Mouse (Mus musculus): Measurements from ENCODE around the gene Hist1h2af.
"Not testable (repeated sequence)": the region's sequence is repeated elsewhere in the genome, so short reads cannot be mapped to it uniquely, and the experiment has no call there.

The Hist1h2af gene

DNA sequence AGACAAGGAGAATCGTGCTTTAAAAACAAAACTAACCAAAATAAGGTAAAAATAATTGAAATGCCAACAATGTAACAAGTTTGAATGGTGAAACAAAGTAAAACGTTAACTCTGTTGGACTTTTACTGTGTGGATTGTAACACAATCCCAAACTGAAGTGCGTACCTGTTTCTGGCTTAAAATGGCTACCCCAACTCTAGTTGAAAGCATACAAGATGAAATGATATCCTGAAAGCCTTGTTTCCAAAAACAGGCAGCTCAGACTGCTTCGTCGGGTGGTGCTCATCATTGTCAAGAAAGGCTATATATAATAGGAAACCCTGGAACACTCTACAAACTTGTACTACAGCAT, 27.8 kb downstream of the Hist1h2af start:
- DNase-seq, result not testable (repeated sequence)

DNA sequence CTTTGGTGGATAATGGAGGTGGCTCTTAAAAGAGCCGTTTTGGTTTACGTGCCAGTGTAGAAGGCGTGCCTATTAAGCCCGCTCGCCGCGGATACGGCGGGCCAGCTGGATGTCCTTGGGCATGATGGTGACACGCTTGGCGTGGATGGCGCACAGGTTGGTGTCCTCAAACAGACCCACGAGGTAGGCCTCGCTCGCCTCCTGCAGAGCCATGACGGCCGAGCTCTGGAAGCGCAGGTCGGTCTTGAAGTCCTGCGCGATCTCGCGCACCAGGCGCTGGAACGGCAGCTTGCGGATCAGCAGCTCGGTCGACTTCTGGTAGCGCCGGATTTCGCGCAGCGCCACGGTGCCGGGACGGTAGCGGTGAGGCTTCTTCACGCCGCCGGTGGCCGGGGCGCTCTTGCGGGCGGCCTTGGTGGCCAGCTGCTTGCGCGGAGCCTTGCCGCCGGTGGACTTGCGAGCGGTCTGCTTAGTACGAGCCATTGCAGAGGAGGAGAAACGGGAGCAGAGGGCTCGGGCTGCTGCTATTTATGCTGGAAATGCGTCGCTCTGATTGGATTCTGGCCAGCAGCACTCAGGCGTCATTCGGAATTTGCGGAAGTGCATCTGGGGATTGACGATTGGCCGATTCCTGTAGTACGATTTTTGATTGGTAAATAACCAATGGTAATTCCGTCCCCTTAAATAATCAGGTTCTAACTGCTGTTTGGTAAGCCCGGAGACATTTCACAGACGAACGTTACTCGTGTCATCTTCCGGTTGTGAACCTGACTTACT, 28.4 kb downstream of the Hist1h2af start, which contains the start of gene Hist1h3e:
Gene Hist1h3e, minus strand, starts transcription at position 487 of the 777 bp plus-strand sequence.
- peak; percentile 90 for DNase-seq

DNA sequence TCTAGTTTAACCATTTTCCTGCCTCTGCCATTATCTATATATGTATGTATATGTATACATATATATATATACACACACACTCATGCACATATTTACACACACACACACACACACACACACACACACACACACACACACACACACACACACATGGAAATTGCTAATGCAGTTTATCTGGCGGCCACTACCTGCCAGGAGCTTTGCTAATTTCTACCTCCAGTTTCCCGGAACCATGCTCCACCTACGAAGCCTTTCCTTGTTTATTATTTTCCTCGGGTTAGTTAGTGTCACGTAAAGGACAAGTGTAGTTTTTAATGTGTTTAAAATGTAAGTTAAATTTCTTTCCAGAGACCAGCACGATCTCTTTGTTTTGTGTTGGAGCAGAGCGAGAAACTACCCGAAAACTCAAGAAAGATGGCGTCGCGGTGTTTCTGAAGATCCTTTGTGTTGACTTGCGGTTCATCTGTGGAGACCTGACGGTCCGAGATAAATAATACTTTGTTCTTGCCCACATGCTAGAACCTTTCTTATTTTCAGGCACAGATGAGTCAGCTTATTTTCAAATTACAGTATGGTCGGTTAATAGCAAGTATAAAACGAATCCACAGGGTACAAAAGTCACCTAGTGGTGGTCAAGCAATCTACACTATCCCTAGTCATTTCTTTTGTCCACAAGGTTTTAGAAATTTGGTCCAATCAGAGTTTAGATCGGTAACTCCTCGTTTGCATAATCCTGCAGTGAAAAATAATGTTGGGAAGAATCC, 29.2 kb downstream of the Hist1h2af start:
- no peak for DNase-seq

- DNase-seq, result no peak
Measured at GRCm38 (mm10) chr13:23564482-23564881, 30.8 kb downstream of the Hist1h2af start.

DNA sequence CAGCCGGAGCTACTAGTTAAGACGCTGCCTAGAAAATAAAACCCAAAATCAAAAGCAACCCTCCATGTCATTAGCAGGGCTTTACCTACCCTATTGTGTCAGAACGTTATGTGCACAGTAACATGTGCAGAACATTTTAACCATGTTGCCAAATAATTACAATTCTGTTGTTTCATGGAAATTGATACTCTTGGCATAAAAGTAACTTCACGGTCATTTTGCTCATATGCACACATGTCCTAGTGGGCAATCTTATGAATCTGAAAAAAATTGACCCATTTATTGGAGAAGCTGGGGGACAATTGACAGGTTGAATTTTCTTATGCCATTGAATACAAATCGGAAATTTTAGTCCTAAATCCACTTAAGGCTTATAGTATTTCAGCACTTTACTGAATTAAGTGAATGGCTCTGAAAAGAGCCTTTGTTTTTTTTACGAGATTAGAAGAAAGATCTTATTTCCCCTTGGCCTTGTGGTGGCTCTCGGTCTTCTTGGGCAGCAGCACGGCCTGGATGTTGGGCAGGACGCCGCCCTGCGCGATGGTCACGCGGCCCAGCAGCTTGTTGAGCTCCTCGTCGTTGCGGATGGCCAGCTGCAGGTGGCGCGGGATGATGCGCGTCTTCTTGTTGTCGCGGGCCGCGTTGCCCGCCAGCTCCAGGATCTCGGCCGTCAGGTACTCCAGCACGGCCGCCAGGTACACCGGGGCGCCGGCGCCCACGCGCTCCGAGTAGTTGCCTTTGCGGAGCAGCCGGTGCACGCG, 36.7 kb downstream of the Hist1h2af start:
- not testable (repeated sequence) for DNase-seq

DNA sequence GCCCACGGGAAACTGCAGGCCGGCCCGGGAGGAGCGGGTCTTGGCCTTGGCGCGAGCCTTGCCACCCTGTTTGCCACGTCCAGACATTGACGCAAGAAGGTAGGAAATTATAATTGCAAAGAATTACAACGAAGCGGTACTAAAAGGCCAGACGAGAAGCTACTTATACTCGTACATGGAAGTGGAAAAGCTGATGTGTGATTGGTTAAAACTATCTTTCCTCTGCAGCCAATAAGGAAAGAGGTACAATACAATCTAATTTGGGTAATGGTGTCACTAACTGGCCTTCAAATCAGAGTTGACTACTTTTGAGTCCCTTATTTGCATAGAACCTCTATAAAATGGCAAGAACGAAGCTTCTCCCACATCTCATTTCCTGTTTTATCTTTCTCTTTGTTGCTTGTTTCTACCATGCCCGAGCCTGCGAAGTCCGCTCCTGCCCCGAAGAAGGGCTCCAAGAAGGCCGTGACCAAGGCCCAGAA, 37.4 kb downstream of the Hist1h2af start, which contains the start of the genes Hist1h2ae and Hist1h2bg:
Gene Hist1h2ae, minus strand, starts transcription at position 199 of the 482 bp plus-strand sequence.
Gene Hist1h2bg, plus strand, starts transcription at position 375 of the 482 bp plus-strand sequence.
- DNase-seq, result peak; percentile 51

DNA sequence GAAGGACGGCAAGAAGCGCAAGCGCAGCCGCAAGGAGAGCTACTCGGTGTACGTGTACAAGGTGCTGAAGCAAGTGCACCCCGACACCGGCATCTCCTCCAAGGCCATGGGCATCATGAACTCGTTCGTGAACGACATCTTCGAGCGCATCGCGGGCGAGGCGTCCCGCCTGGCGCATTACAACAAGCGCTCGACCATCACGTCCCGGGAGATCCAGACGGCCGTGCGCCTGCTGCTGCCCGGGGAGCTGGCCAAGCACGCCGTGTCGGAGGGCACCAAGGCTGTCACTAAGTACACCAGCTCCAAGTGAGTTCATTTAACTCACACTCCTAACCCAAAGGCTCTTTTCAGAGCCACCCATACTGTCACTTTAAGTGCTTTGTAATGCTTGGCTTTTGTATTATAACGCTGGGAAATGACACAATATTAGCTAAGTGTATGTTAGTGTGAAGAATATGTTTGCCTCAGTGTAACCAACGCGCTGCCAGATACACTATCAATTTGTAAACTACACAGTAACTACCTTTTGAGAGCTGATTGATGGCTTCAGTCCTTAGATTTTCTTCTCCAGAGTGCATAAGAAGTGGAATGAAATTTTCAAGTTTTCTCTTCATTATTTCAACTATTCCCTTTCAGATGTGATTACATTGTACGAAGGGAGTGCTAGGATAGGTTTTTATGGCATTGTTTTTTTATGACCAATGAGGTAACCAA, 38.0 kb downstream of the Hist1h2af start:
- not testable (repeated sequence) for DNase-seq

DNA sequence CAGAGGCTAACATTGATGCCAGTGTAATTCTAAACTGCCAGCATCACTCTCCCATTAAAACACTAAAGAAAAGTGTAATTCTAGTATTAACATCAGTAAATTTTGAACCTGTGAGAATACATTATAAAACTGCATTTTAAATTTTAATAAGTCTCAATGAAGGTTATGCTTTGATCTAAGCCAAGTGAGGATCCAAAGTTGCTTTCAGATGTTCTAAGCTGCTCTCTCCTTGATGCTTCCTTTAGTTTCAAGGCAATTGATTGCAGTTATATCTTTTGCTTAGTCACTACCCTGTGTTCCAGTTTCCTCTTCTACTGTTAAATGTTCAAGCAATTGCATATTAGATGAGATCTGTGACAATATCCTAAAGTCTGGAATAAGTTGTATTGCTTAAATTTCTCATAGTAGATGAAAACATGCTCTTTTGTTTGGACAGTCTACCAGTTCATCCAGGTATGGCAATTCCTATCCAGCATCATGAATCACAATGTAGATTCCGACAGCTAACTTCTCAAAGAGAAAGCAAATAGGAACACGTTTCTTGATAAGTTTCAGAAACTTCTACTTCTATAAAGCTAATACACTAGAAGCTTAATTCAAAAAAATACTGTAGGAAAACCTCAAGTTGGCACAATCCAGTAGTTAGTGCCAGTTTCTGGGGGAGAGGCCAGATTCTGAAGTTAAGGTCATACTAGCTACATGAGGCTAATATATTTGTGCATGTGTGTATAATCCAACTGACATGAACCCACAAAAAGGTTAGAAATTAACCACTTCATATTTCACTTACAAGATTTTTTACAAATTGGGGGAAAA, 38.7 kb downstream of the Hist1h2af start:
- DNase-seq, result no peak

DNA sequence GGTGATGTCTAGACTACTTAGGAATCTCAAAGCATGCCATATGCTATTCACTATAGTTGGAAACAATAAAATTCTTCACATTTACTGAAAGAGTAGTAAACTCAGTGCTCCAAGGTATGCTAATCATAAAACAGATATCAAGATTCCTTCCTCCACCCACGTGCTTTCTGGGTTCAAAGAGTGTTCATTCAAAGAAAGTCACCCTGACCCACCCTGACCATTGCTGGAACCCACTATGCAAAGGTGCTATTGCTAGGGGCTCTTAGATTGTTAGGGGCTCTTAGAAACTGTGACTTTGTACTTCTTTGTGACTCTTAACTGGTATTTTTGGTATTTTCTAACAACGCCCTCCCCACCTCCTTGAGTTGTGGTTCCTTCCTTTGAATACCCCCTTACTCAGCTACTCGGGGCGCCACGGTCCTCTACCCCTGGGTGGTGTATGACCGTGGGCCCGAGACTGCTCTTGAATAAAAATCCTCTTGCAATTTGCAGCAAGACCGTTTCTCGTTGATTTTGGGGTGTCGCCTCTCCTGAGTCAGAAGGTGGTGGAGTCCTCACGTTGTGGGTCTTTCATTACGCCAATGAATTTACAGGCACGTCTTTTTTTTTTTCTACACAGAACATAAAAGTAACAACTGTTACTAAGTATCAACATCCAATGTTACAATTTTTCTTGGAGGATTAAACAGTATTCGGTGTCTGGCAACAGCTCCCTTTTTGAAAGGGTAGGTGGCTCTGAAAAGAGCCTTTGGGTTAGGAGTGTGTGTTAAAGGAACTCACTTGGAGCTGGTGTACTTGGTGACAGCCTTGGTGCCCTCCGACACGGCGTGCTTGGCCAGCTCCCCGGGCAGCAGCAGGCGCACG, 39.6 kb downstream of the Hist1h2af start:
- DNase-seq, result not testable (repeated sequence)

DNA sequence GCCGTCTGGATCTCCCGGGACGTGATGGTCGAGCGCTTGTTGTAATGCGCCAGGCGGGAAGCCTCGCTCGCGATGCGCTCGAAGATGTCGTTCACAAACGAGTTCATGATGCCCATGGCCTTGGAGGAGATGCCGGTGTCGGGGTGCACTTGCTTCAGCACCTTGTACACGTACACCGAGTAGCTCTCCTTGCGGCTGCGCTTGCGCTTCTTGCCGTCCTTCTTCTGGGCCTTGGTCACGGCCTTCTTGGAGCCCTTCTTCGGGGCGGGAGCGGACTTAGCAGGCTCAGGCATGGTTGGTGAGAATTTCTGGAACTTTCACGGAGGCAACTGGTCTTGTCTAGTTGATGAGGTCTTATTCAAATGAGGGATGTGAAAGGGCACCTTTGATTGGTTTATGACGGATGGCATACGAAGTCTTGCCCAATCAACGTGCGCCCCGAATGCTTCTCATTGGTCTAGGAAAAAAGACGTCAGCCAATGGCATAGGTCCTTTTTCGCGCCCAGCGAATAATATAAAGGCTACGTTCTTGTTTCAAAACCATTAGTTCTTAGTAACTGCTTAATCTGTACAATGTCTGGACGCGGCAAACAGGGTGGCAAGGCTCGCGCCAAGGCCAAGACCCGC, 40.3 kb downstream of the Hist1h2af start, which contains the start of the genes Hist1h2bf and Hist1h2ad:
Gene Hist1h2bf, minus strand, starts transcription at position 299 of the 627 bp plus-strand sequence.
Gene Hist1h2ad, plus strand, starts transcription at position 484 of the 627 bp plus-strand sequence.
- peak; percentile 60 for DNase-seq

GRCm38 (mm10) chr13:23574546-23575170, 41.0 kb downstream of the Hist1h2af start:
- DNase-seq, result not testable (repeated sequence)

DNA sequence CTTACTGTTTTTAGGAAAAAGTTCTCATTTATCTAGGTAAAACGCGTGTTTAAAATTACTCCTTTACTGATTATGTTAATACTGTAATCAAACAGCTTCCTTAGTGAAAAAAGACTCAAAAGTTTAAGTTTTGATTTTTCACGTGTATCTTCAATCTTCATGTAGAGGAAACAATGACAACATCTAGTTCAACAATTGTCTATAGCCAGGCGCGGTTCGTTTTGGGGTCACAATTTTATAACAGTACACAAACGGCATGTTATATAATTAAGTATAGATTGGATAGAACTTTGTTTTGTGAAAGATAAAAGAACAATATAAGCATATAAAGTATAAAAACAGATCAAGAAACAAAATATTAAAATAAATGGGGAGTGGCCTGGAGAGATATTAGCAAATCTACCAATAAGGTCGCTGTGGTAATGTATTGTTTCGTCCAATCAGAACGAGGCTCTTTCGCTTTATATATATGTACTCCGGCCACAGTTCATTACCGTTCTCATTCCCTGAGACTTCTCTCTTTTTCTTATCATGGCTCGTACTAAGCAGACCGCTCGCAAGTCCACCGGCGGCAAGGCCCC, 41.7 kb downstream of the Hist1h2af start, which contains the start of gene Hist1h3d:
Gene Hist1h3d, plus strand, starts transcription at position 493 of the 581 bp plus-strand sequence.
- no peak for DNase-seq

GRCm38 (mm10) chr13:23575864-23576313, 42.2 kb downstream of the Hist1h2af start:
- not testable (repeated sequence) for DNase-seq

DNA sequence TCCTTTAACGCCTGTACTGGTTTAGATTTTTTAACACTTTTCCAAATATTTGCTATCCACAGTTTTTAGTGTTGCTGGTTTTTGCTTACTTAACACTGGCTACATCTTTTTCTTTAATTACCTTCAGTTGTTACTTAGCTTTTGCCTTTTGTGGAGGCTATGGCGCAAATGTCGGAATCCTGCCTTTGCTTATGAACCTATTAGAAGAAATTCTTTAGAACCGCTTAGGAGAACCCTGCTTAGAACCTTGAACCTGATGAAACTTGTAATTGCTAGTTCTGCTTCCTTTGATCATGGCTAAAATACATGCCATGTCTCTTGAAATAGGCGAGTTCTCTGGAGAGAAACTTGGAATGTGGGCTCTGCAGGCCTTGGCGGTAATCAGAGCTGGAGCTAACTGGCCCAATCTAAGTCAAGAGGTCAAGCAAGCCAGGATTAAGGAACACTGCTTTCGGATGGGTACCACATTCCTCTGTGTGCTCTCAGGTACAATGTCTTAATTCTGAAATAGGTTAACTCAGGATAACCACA, 42.7 kb downstream of the Hist1h2af start:
- DNase-seq, result no peak

DNA sequence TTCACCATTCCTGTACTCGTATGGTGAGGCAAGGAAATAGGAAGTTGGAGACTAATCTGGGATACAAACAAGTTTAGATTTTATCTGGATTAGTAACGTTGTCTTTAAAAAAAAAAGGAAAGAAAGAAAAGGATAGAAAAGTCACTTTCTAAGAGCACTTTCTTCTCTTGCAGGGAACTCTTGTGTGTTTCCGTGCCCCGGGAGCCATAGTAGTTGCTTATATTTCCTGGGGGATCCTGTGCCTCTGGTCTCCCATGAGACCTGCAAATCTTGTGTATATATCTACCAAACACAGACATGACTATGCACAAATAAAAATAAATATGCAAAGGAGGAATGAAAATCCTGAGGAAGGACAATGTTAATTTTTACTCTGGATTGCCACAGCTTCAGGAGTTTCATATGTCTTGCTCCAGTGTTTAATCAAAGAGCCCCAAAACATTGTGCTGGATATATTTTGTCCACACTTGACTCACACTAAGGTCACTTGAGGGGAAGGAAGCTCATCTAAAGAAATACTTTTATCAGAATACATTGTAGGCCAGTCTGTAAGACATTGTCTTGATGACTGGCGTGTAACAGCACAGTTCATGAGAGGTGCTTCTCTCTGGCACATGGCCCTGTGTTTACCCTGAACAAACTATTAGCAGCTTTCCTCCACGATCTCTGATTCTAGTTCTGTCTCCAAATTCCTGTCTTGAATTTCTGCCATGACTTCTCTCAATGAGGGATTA, 43.4 kb downstream of the Hist1h2af start:
- DNase-seq, result no peak

DNA sequence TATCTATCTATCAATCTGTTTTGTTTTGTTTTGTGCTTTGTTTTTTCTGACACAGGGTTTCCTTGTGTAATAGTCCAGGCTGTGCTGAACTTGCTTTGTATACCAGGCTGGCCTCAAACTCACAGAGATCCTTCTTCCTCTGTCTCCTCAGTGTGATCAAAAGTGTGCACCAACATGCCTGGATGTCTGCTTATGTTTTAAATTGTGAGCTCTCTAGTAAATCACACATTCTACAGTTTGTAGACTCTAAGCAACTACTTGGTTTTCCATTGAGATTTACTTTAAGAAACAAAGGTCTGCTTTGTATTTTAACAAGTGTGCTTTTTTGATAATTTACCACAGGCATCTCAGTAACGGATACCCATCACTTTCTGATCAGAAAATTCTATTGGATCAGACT, 44.1 kb downstream of the Hist1h2af start:
- DNase-seq, result no peak
